Mouse (Mus musculus): ENCODE data around the gene Tmem92.

Tmem92 gene

DNA sequence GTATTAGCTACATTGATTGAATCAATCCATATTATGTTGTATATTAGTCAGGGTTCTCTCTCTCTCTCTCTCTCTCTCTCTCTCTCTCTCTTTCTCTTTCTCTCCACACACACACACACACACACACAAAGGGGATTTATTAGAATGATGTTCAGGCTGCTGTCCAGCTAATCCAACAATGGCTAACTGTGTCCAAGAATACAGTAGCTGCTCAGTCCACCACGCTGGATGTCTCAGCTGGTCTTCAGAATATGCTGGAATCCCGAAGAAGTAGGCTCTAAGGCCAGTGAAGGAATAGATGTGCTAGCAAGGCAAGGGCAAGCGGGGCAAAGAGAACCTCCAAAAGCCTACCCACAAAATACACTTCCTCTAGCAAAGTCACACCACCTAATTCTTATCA lies 55.2 kb downstream of the Tmem92 start:
- DNase-seq: no peak

Data from right cerebral cortex, postnatal 25 days (tissue).